Comparison of ENCODE assay signal across 10 mouse cellular contexts in the genomic region with DNA sequence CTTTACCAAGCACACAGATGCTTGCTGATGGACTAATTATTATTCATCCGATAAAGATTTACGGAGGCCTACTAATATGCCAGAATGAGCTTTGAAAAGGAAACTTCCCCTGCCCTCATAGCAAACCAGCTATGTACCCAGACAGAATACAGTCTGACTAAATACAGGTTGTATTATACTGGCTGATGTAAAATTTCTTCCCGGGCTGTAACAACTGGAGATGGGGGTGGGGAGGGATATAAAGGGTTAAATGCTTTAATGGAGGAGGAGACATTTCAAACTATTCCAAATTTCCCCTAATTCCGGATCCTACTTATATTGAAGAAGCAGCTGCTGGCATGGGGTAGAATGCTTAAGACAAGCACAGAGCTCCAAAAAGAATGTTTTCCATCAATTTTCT. TPM values are rescaled to one million over a fixed set of nuclear protein-coding genes. Genes with fewer than 3 reads are reported as not detected.
DNase-seq lines count a peak whose midpoint lies in the region; ATAC-seq and TF ChIP-seq lines count a peak whose summit lies in the region.
"Had no signal": no experiment of that assay in that cellular context is flagged by ENCODE, and none has a peak within 500 bp of the region (broad histone marks: within the 10 kb centered on the region; RNA-seq: fewer than 3 reads in every experiment).

No protein-coding gene starts in this region.

- no peak for TF ChIP-seq POLR2A in limb, embryonic 14.5 days (IDR thresholded peaks at IDR 0.05; ENCODE audit: borderline replicate concordance, extremely low read depth, insufficient read depth, insufficient read length)

- H3K4me3 ChIP-seq in lung, embryonic 16.5 days (ENCODE audit: low read length) = peak overlapping the region; percentile 55
- H3K4me3 ChIP-seq in forebrain, embryonic 14.5 days (ENCODE audit: low read depth, low read length) = peak overlapping the region; percentile 39; the same call in 1 of the 2 replicates
- H3K4me3 ChIP-seq in limb, embryonic 14.5 days (replicated peaks; ENCODE audit: low read length) = peak overlapping the region; percentile 46; the same call in 1 of the 2 replicates
- peak overlapping the region; percentile 45 for H3K4me3 ChIP-seq in stomach, embryonic 15.5 days (replicated peaks)

- 73% methylated on average over 4 of the region's 4 CpGs for WGBS in lung, embryonic 16.5 days
- 73% methylated on average over 4 of the region's 4 CpGs for WGBS in forebrain, embryonic 14.5 days
- WGBS in limb, embryonic 14.5 days = 68% methylated on average over 4 of the region's 4 CpGs
- WGBS in stomach, embryonic 15.5 days = 79% methylated on average over 4 of the region's 4 CpGs

- DNase-seq in lung, postnatal 10 days = no peak
- DNase-seq in forebrain, embryonic 14.5 days (ENCODE audit: low spot score) = no peak
- no peak for DNase-seq in limb, embryonic 14.5 days (ENCODE audit: low spot score)
- no peak for DNase-seq in layer of hippocampus, adult 8-10 months (ENCODE audit: low spot score in 2 of 2)
- DNase-seq in adrenal gland, postnatal 4 days (ENCODE audit: low spot score in 2 of 2) = no peak

- peaks cover 13% of the 10 kb centered on the region; the same call in 1 of the 2 replicates for H3K4me1 ChIP-seq in lung, embryonic 16.5 days (replicated peaks; ENCODE audit: control insufficient read depth, insufficient read depth, low read length)
- no peaks in the 10 kb centered on the region for H3K4me1 ChIP-seq in forebrain, embryonic 14.5 days (ENCODE audit: control insufficient read depth, insufficient read depth, low read length)
- H3K4me1 ChIP-seq in limb, embryonic 14.5 days (ENCODE audit: control insufficient read depth, insufficient read depth, low read length) = peaks cover 2% of the 10 kb centered on the region; the same call in 1 of the 2 replicates
- no peaks in the 10 kb centered on the region for H3K4me1 ChIP-seq in stomach, embryonic 15.5 days

- H3K27ac ChIP-seq in lung, embryonic 16.5 days (ENCODE audit: low read length) = peak overlapping the region; percentile 98
- H3K27ac ChIP-seq in forebrain, embryonic 14.5 days (ENCODE audit: low read depth, low read length) = 0 out of 2 replicates have a peak overlapping the region, but pooled peaks have one; percentile 89
- H3K27ac ChIP-seq in limb, embryonic 14.5 days (replicated peaks; ENCODE audit: low read depth, low read length) = no peak overlapping the region
- peak overlapping the region; percentile 97; the same call in 1 of the 2 replicates for H3K27ac ChIP-seq in stomach, embryonic 15.5 days

- peak overlapping the region; percentile 69 for H3K4me2 ChIP-seq in lung, embryonic 16.5 days (ENCODE audit: low read depth, low read length)
- H3K4me2 ChIP-seq in forebrain, embryonic 14.5 days (ENCODE audit: low read length) = peak overlapping the region; percentile 57
- H3K4me2 ChIP-seq in limb, embryonic 14.5 days (replicated peaks; ENCODE audit: low read depth, low read length, severe bottlenecking) = peak overlapping the region; percentile 62
- peak overlapping the region; percentile 56 for H3K4me2 ChIP-seq in stomach, embryonic 15.5 days

- peaks cover 7% of the 10 kb centered on the region for H3K36me3 ChIP-seq in lung, embryonic 16.5 days (ENCODE audit: control insufficient read depth, insufficient read depth, low read length)
- H3K36me3 ChIP-seq in forebrain, embryonic 14.5 days (ENCODE audit: control insufficient read depth, insufficient read depth, low read length) = peaks cover 14% of the 10 kb centered on the region; the same call in 1 of the 2 replicates
- peaks cover 14% of the 10 kb centered on the region for H3K36me3 ChIP-seq in limb, embryonic 14.5 days (ENCODE audit: control insufficient read depth, insufficient read depth, low read length)
- no peaks in the 10 kb centered on the region for H3K36me3 ChIP-seq in stomach, embryonic 15.5 days

- ATAC-seq in lung, embryonic 16.5 days (ENCODE audit: low read depth) = no peak
- ATAC-seq in forebrain, embryonic 14.5 days = no peak
- no peak for ATAC-seq in limb, embryonic 14.5 days (ENCODE audit: low FRiP score, low read depth)
- ATAC-seq in stomach, embryonic 15.5 days (ENCODE audit: insufficient read depth, low FRiP score, low read depth) = no peak

- H3K9me3 ChIP-seq in lung, embryonic 16.5 days (ENCODE audit: control insufficient read depth, low read length) = no peaks in the 10 kb centered on the region
- no peaks in the 10 kb centered on the region for H3K9me3 ChIP-seq in forebrain, embryonic 14.5 days (replicated peaks; ENCODE audit: control insufficient read depth, low read length)
- H3K9me3 ChIP-seq in limb, embryonic 14.5 days (ENCODE audit: control insufficient read depth, low read length) = no peaks in the 10 kb centered on the region
- H3K9me3 ChIP-seq in stomach, embryonic 15.5 days = no peaks in the 10 kb centered on the region

- H3K9ac ChIP-seq in lung, embryonic 16.5 days (ENCODE audit: low read length) = peak overlapping the region; percentile 70; the same call in 1 of the 2 replicates
- H3K9ac ChIP-seq in forebrain, embryonic 14.5 days (ENCODE audit: low read length) = peak overlapping the region; percentile 56; the same call in 1 of the 2 replicates
- H3K9ac ChIP-seq in limb, embryonic 14.5 days (ENCODE audit: low read depth, low read length, severe bottlenecking) = no peak overlapping the region
- no peak overlapping the region for H3K9ac ChIP-seq in stomach, embryonic 15.5 days

- H3K27me3 ChIP-seq in lung, embryonic 16.5 days (ENCODE audit: control insufficient read depth, insufficient read depth, low read depth, low read length) = no peaks in the 10 kb centered on the region
- H3K27me3 ChIP-seq in forebrain, embryonic 14.5 days (replicated peaks; ENCODE audit: control insufficient read depth, insufficient read depth, low read length) = no peaks in the 10 kb centered on the region
- no peaks in the 10 kb centered on the region for H3K27me3 ChIP-seq in limb, embryonic 14.5 days (ENCODE audit: control insufficient read depth, insufficient read depth, low read length)
- H3K27me3 ChIP-seq in stomach, embryonic 15.5 days (replicated peaks) = no peaks in the 10 kb centered on the region

RNA-seq across cellular contexts. Expression of gene Zcchc13, which starts 14.9 kb away (rescaled TPM):
- polyA plus RNA-seq in lung, embryonic 16.5 days (2015; fragmentation: Nextera tagmentation; extraction: Ambion mirVana) = not detected in 2 replicates
- not detected in 2 replicates for polyA plus RNA-seq in forebrain, embryonic 14.5 days (2014; fragmentation: Nextera tagmentation; extraction: Ambion mirVana)
- polyA plus RNA-seq in limb, embryonic 14.5 days (2012; rRNA removed) = not detected in 2 replicates
- polyA plus RNA-seq in limb, embryonic 14.5 days (2014; fragmentation: Nextera tagmentation; extraction: Ambion mirVana) = not detected in 2 replicates
- polyA plus RNA-seq in stomach, embryonic 15.5 days (2015; fragmentation: Nextera tagmentation; extraction: Ambion mirVana) = not detected in 2 replicates
- not detected for total RNA-seq in layer of hippocampus, adult 8-10 months (2022)
- not detected for total RNA-seq in adrenal gland, postnatal 4 days (2021)
- total RNA-seq: adrenal gland, adult 18-20 months; layer of hippocampus, adult 18-20 months; neutrophil, adult 5-6 weeks had no signal

Comparison
In these comparisons a context has a peak if more than half of its experiments do, and no peak if none do; other contexts are left out.
1. H3K9ac ChIP-seq: peak in lung, embryonic 16.5 days (single experiment) and forebrain, embryonic 14.5 days (single experiment); none in limb, embryonic 14.5 days (single experiment) and stomach, embryonic 15.5 days (single experiment).
2. Peak in every context shown above with its lines, with median percentiles within 50 percentile points of each other: H3K4me2 ChIP-seq and H3K4me3 ChIP-seq.